Mouse (Mus musculus) bone marrow, adult 2 months (tissue): ENCODE measurements around the gene Supt5.

Experiments used
- CTCF ChIP-seq: fragments of 200-500 bp; IDR thresholded peaks from 2 replicates; pipeline ENCODE4 v1.5.1; 2011; ENCODE audit warnings: low read length, control low read depth; ENCODE audit not compliant: control insufficient read depth, insufficient read depth
- POLR2A ChIP-seq: fragments of 200-500 bp; IDR thresholded peaks from 2 replicates; pipeline ENCODE4 v1.6.1; 2011; ENCODE audit warnings: low read depth, mild to moderate bottlenecking, control low read depth, low read length, borderline replicate concordance; ENCODE audit not compliant: control insufficient read depth

DNA sequence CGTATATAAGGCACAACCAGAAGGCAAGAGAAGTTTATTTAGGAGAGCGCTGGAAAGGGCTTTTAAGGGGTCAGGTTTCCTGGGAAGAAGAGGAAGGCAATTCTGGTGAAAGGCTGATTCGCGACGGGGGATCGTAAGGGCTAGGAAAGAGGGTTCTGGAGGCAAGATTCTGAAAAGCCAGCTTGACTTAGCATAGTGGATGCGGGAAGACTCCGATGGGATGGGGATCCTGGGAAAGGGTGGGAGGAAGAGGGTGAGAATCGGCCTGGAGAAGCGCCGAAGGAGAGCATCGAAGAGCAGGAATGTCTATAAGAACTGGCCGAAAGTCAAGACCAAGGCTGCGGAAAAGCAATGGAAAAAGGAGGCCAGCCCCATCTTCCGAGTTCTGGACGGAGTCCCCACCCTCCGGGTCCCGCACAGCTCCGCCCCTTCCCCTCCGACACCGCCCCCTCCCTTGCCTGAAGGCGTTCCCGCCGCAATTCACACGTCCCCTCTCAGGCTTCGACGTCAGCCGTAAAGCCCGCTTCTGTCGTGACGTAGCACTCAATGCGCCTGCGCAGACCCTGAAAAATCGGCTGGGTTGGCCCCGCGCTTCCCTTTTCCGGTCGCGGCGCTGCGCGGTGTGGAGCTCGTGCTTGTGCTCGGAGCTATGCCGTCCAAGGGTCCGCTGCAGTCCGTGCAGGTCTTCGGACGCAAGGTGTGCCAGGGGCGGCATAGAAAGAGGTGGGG is 11.8 kb upstream of the Supt5 start, which contains the start of gene Rps16:
- TF ChIP-seq CTCF, result no peak
- TF ChIP-seq POLR2A, result peak; percentile 58; the same call in 1 of the 2 replicates
